Mouse (Mus musculus) hindbrain, embryonic 16.5 days (tissue): Measurements from ENCODE around the gene Rpl11. TPM values are rescaled to one million over a fixed set of nuclear protein-coding genes. Genes with fewer than 3 reads are reported as not detected.

Source experiments
- ATAC-seq: fragments of 200-750 bp; cut with Nextera tagmentation; 2 replicates; pipeline ENCODE4 v1.8.0; 2017; ENCODE audit warnings: moderate TSS enrichment, moderate library complexity
- H3K27ac ChIP-seq: fragments of 300-500 bp; sonication (generic); 2 replicates; pipeline ENCODE4 v1.5.1; 2014; ENCODE audit warnings: low read depth, mild to moderate bottlenecking, control low read depth, low read length, moderate library complexity
- H3K27me3 ChIP-seq: fragments of 300-500 bp; sonication (generic); replicated peaks from 2 replicates; pipeline ENCODE4 v1.6.1; 2014; ENCODE audit warnings: low read length; ENCODE audit not compliant: control insufficient read depth, insufficient read depth
- H3K36me3 ChIP-seq: fragments of 300-500 bp; sonication (generic); 2 replicates; pipeline ENCODE4 v1.6.1; 2014; ENCODE audit warnings: mild to moderate bottlenecking, low read length, moderate library complexity, mixed read lengths; ENCODE audit not compliant: control insufficient read depth, insufficient read depth
- H3K4me1 ChIP-seq: fragments of 300-500 bp; sonication (generic); 2 replicates; pipeline ENCODE4 v1.6.1; 2014; ENCODE audit warnings: low read depth, low read length; ENCODE audit not compliant: control insufficient read depth, insufficient read depth
- H3K4me2 ChIP-seq: fragments of 300-500 bp; sonication (generic); 2 replicates; pipeline ENCODE4 v1.6.1; 2014; ENCODE audit warnings: mild to moderate bottlenecking, low read length, control low read depth, moderate library complexity
- H3K4me3 ChIP-seq: fragments of 300-500 bp; sonication (generic); 2 replicates; pipeline ENCODE4 v1.5.1; 2014; ENCODE audit warnings: mild to moderate bottlenecking, low read length, control low read depth, moderate library complexity
- H3K9ac ChIP-seq: fragments of 300-500 bp; sonication (generic); 2 replicates; pipeline ENCODE4 v1.6.1; 2014; ENCODE audit warnings: low read depth, mild to moderate bottlenecking, control low read depth, low read length, moderate library complexity
- H3K9me3 ChIP-seq: fragments of 300-500 bp; sonication (generic); 2 replicates; pipeline ENCODE4 v1.6.1; 2014; ENCODE audit warnings: mild to moderate bottlenecking, low read length, moderate library complexity; ENCODE audit not compliant: control insufficient read depth
- WGBS: fragments of 180-500 bp; shearing (Covaris S2); extraction: QIAGEN DNeasy Blood & Tissue Kit; methylation state at CpG from one replicate; pipeline ENCODE4 v1.1.7; 2014; 5-methylcytosine and 5-hydroxymethylcytosine counted together
- polyA plus RNA-seq: library from polyadenylated mRNA; unstranded; fragments of >200 nt; fragmentation: Nextera tagmentation; extraction: Ambion mirVana; gene quantifications from 2 replicates; pipeline ENCODE4 v1.2.1, GENCODE M21; 2015

Rpl11 gene
- polyA plus RNA-seq, 1 experiment from 2014 or later: 233 TPM

GRCm38 (mm10) chr4:136043784-136044400, 9.3 kb downstream of the Rpl11 start:
- Histone ChIP-seq H3K9ac (no peak overlapping the region), H3K4me2 (no peak overlapping the region), H3K4me3 (no peak overlapping the region), H3K27me3 (no peaks in the 10 kb centered on the region), H3K27ac (no peak overlapping the region), H3K9me3 (no peaks in the 10 kb centered on the region), H3K36me3 (peaks cover 9% of the 10 kb centered on the region), H3K4me1 (no peaks in the 10 kb centered on the region)
- no peak for ATAC-seq
- WGBS: 93% methylated on average over 6 of the region's 6 CpGs

- Histone ChIP-seq H3K27me3 (no peaks in the 10 kb centered on the region), H3K9ac (no peak overlapping the region), H3K4me1 (no peaks in the 10 kb centered on the region), H3K9me3 (no peaks in the 10 kb centered on the region), H3K4me2 (no peak overlapping the region), H3K36me3 (no peaks in the 10 kb centered on the region), H3K27ac (no peak overlapping the region), H3K4me3 (no peak overlapping the region)
- no peak for ATAC-seq
- 80% methylated on average over 4 of the region's 4 CpGs for WGBS
These were observed 18.1 kb downstream of the Rpl11 start for GRCm38 (mm10) chr4:136035078-136035477.

GRCm38 (mm10) chr4:136033231-136033630, 20.0 kb downstream of the Rpl11 start:
- no peak for ATAC-seq
- H3K9me3 ChIP-seq: no peaks in the 10 kb centered on the region
- no peaks in the 10 kb centered on the region for H3K27me3 ChIP-seq
- no peak overlapping the region for H3K4me2 ChIP-seq
- no peak overlapping the region for H3K9ac ChIP-seq
- H3K36me3 ChIP-seq: no peaks in the 10 kb centered on the region
- 87% methylated on average over 1 of the region's 1 CpGs for WGBS
- no peak overlapping the region for H3K4me3 ChIP-seq
- H3K27ac ChIP-seq: no peak overlapping the region
- H3K4me1 ChIP-seq: no peaks in the 10 kb centered on the region

GRCm38 (mm10) chr4:136030968-136031909, 22.0 kb downstream of the Rpl11 start:
- Histone ChIP-seq H3K4me3 (no peak overlapping the region), H3K27ac (no peak overlapping the region), H3K4me1 (no peaks in the 10 kb centered on the region), H3K4me2 (no peak overlapping the region), H3K9me3 (no peaks in the 10 kb centered on the region), H3K36me3 (no peaks in the 10 kb centered on the region), H3K9ac (no peak overlapping the region), H3K27me3 (no peaks in the 10 kb centered on the region)
- 6% methylated on average over 8 of the region's 8 CpGs for WGBS
- no peak for ATAC-seq

GRCm38 (mm10) chr4:136028689-136029088, 24.5 kb downstream of the Rpl11 start:
- H3K27ac ChIP-seq: no peak overlapping the region
- no peaks in the 10 kb centered on the region for H3K27me3 ChIP-seq
- WGBS: 83% methylated on average over 5 of the region's 5 CpGs
- no peak overlapping the region for H3K4me3 ChIP-seq
- H3K9ac ChIP-seq: no peak overlapping the region
- no peaks in the 10 kb centered on the region for H3K4me1 ChIP-seq
- no peak overlapping the region for H3K4me2 ChIP-seq
- H3K36me3 ChIP-seq: no peaks in the 10 kb centered on the region
- no peak for ATAC-seq
- no peaks in the 10 kb centered on the region for H3K9me3 ChIP-seq

- Histone ChIP-seq H3K4me2 (no peak overlapping the region), H3K4me3 (no peak overlapping the region), H3K9ac (no peak overlapping the region), H3K36me3 (no peaks in the 10 kb centered on the region), H3K4me1 (no peaks in the 10 kb centered on the region), H3K27me3 (no peaks in the 10 kb centered on the region), H3K9me3 (no peaks in the 10 kb centered on the region), H3K27ac (no peak overlapping the region)
- no peak for ATAC-seq
- 88% methylated on average over 19 of the region's 19 CpGs for WGBS
These were observed 25.1 kb downstream of the Rpl11 start for GRCm38 (mm10) chr4:136028132-136028564.

- Histone ChIP-seq H3K27me3 (no peaks in the 10 kb centered on the region), H3K9ac (no peak overlapping the region), H3K4me2 (no peak overlapping the region), H3K36me3 (no peaks in the 10 kb centered on the region), H3K4me3 (no peak overlapping the region), H3K27ac (no peak overlapping the region), H3K4me1 (no peaks in the 10 kb centered on the region), H3K9me3 (no peaks in the 10 kb centered on the region)
- 75% methylated on average over 8 of the region's 8 CpGs for WGBS
- no peak for ATAC-seq
These were observed 25.7 kb downstream of the Rpl11 start for GRCm38 (mm10) chr4:136027416-136028131.

GRCm38 (mm10) chr4:136025350-136025749, 27.9 kb downstream of the Rpl11 start:
- WGBS: 82% methylated on average over 1 of the region's 1 CpGs
- no peak for ATAC-seq
- H3K4me2 ChIP-seq: no peak overlapping the region
- no peak overlapping the region for H3K9ac ChIP-seq
- no peaks in the 10 kb centered on the region for H3K9me3 ChIP-seq
- H3K4me3 ChIP-seq: no peak overlapping the region
- H3K4me1 ChIP-seq: peaks cover 4% of the 10 kb centered on the region
- H3K27ac ChIP-seq: no peak overlapping the region
- H3K36me3 ChIP-seq: no peaks in the 10 kb centered on the region
- no peaks in the 10 kb centered on the region for H3K27me3 ChIP-seq

GRCm38 (mm10) chr4:136022924-136023323, 30.3 kb downstream of the Rpl11 start:
- no peak overlapping the region for H3K9ac ChIP-seq
- no peaks in the 10 kb centered on the region for H3K27me3 ChIP-seq
- no peak overlapping the region for H3K4me2 ChIP-seq
- ATAC-seq: no peak
- H3K27ac ChIP-seq: no peak overlapping the region
- no peak overlapping the region for H3K4me3 ChIP-seq
- no peaks in the 10 kb centered on the region for H3K36me3 ChIP-seq
- H3K9me3 ChIP-seq: no peaks in the 10 kb centered on the region
- peaks cover 11% of the 10 kb centered on the region for H3K4me1 ChIP-seq
- 98% methylated on average over 9 of the region's 9 CpGs for WGBS
